Mouse (Mus musculus): ENCODE measurements around the gene Vars. TPM values are rescaled to one million over a fixed set of nuclear protein-coding genes. Genes with fewer than 3 reads are reported as not detected.
"Not testable (repeated sequence)": the region's sequence is repeated elsewhere in the genome, so short reads cannot be mapped to it uniquely, and the experiment has no call there.

Gene Vars
- polyA plus RNA-seq (2016; fragmentation: Nextera tagmentation; extraction: Ambion mirVana), result 169 and 171 TPM in 2 replicates

GRCm38 (mm10) chr17:35000717-35001451 is at the start of gene Vars:
Gene Vars (plus strand): TSS chr17:35000987.
- peaks cover 40% of the 10 kb centered on the region for H3K4me1 ChIP-seq (replicated peaks)

GRCm38 (mm10) chr17:34951636-34952377 is 49.0 kb upstream of the Vars start:
- ATAC-seq (ENCODE audit: insufficient number of reproducible peaks, insufficient read depth, low FRiP score, low TSS enrichment, low read depth), result no peak; the same call in 1 of the 2 replicates
- peaks cover 9% of the 10 kb centered on the region for H3K4me1 ChIP-seq (replicated peaks)
- under 1% methylated on average over 29 of the region's 29 CpGs for WGBS
- H3K9me3 ChIP-seq, result no peaks in the 10 kb centered on the region
- peaks cover 22% of the 10 kb centered on the region for H3K36me3 ChIP-seq
- H3K27me3 ChIP-seq, result peaks cover 18% of the 10 kb centered on the region
- peak overlapping the region; percentile 97 for H3K4me2 ChIP-seq
- H3K4me3 ChIP-seq (replicated peaks), result peak overlapping the region; percentile 97
- peak overlapping the region; percentile 96 for H3K27ac ChIP-seq
- peak overlapping the region; percentile 99 for H3K9ac ChIP-seq (replicated peaks)

More at GRCm38 (mm10) chr17:35000717-35001451, at the start of gene Vars:
- WGBS, result under 1% methylated on average over 77 of the region's 83 CpGs
- Histone ChIP-seq H3K4me3 (replicated peaks) (peak within 1 kb of the TSS; percentile 87), H3K27me3 (no peaks in the 10 kb centered on the region), H3K4me2 (peak within 1 kb of the TSS; percentile 97), H3K9ac (replicated peaks) (peak within 1 kb of the TSS; percentile 95), H3K36me3 (peaks cover 50% of the 10 kb centered on the region), H3K9me3 (no peaks in the 10 kb centered on the region), H3K27ac (peak within 1 kb of the TSS; percentile 98)
- peak; percentile 89 for ATAC-seq (ENCODE audit: insufficient number of reproducible peaks, insufficient read depth, low FRiP score, low TSS enrichment, low read depth)

GRCm38 (mm10) chr17:34952378-34953040 is 48.3 kb upstream of the Vars start:
- Histone ChIP-seq H3K9me3 (no peaks in the 10 kb centered on the region), H3K36me3 (peaks cover 22% of the 10 kb centered on the region), H3K4me1 (replicated peaks) (peaks cover 9% of the 10 kb centered on the region), H3K27ac (peak overlapping the region; percentile 96), H3K4me2 (peak overlapping the region; percentile 97), H3K4me3 (replicated peaks) (peak overlapping the region; percentile 97), H3K27me3 (peaks cover 21% of the 10 kb centered on the region), H3K9ac (replicated peaks) (peak overlapping the region; percentile 99)
- under 1% methylated on average over 23 of the region's 23 CpGs for WGBS
- ATAC-seq (ENCODE audit: insufficient number of reproducible peaks, insufficient read depth, low FRiP score, low TSS enrichment, low read depth), result peak; percentile 77

- H3K27me3 ChIP-seq, result peaks cover 21% of the 10 kb centered on the region
- H3K4me3 ChIP-seq (replicated peaks), result peak overlapping the region; percentile 97; the same call in 1 of the 2 replicates
- H3K4me2 ChIP-seq, result peak overlapping the region; percentile 97; the same call in 1 of the 2 replicates
- H3K36me3 ChIP-seq, result peaks cover 22% of the 10 kb centered on the region
- no peak overlapping the region for H3K9ac ChIP-seq (replicated peaks)
- H3K9me3 ChIP-seq, result no peaks in the 10 kb centered on the region
- peaks cover 9% of the 10 kb centered on the region for H3K4me1 ChIP-seq (replicated peaks)
- no peak overlapping the region for H3K27ac ChIP-seq
- 88% methylated on average over 3 of the region's 3 CpGs for WGBS
- ATAC-seq (ENCODE audit: insufficient number of reproducible peaks, insufficient read depth, low FRiP score, low TSS enrichment, low read depth), result no peak
These were observed 47.5 kb upstream of the Vars start for GRCm38 (mm10) chr17:34953258-34953657.

GRCm38 (mm10) chr17:34953904-34954303 is 46.9 kb upstream of the Vars start:
- Histone ChIP-seq H3K4me2 (no peak overlapping the region), H3K4me3 (replicated peaks) (no peak overlapping the region), H3K27ac (no peak overlapping the region), H3K9ac (replicated peaks) (no peak overlapping the region), H3K9me3 (no peaks in the 10 kb centered on the region), H3K36me3 (peaks cover 22% of the 10 kb centered on the region), H3K4me1 (replicated peaks) (peaks cover 9% of the 10 kb centered on the region), H3K27me3 (peaks cover 21% of the 10 kb centered on the region)
- ATAC-seq (ENCODE audit: insufficient number of reproducible peaks, insufficient read depth, low FRiP score, low TSS enrichment, low read depth), result no peak
- 90% methylated on average over 4 of the region's 4 CpGs for WGBS

GRCm38 (mm10) chr17:34954831-34955230 is 46.0 kb upstream of the Vars start:
- Histone ChIP-seq H3K4me2 (no peak overlapping the region), H3K4me3 (replicated peaks) (no peak overlapping the region), H3K9me3 (no peaks in the 10 kb centered on the region), H3K27ac (no peak overlapping the region), H3K4me1 (replicated peaks) (peaks cover 11% of the 10 kb centered on the region), H3K36me3 (peaks cover 16% of the 10 kb centered on the region), H3K27me3 (peaks cover 21% of the 10 kb centered on the region), H3K9ac (replicated peaks) (0 out of 2 replicates have a peak overlapping the region, but pooled peaks have one; percentile 12)
- ATAC-seq (ENCODE audit: insufficient number of reproducible peaks, insufficient read depth, low FRiP score, low TSS enrichment, low read depth), result no peak
- 70% methylated on average over 4 of the region's 4 CpGs for WGBS

- no peak overlapping the region for H3K4me3 ChIP-seq (replicated peaks)
- WGBS, result 80% methylated on average over 3 of the region's 3 CpGs
These were observed 44.9 kb upstream of the Vars start for GRCm38 (mm10) chr17:34955884-34956283.

GRCm38 (mm10) chr17:34956340-34956739 is 44.4 kb upstream of the Vars start:
- ATAC-seq (ENCODE audit: insufficient number of reproducible peaks, insufficient read depth, low FRiP score, low TSS enrichment, low read depth), result no peak
- Histone ChIP-seq H3K4me1 (replicated peaks) (peaks cover 8% of the 10 kb centered on the region), H3K9me3 (no peaks in the 10 kb centered on the region), H3K36me3 (0 out of 2 replicates have a peak, but pooled peaks cover 3% of the 10 kb centered on the region), H3K9ac (replicated peaks) (no peak overlapping the region), H3K27ac (no peak overlapping the region), H3K4me3 (replicated peaks) (no peak overlapping the region), H3K4me2 (no peak overlapping the region), H3K27me3 (peaks cover 24% of the 10 kb centered on the region)
- WGBS, result 40% methylated on average over 1 of the region's 1 CpGs

More at GRCm38 (mm10) chr17:34955884-34956283, 44.9 kb upstream of the Vars start:
- Histone ChIP-seq H3K4me2 (no peak overlapping the region), H3K27ac (no peak overlapping the region), H3K9me3 (no peaks in the 10 kb centered on the region), H3K9ac (replicated peaks) (0 out of 2 replicates have a peak overlapping the region, but pooled peaks have one; percentile 23), H3K36me3 (peaks cover 6% of the 10 kb centered on the region), H3K4me1 (replicated peaks) (peaks cover 9% of the 10 kb centered on the region), H3K27me3 (peaks cover 21% of the 10 kb centered on the region)
- no peak for ATAC-seq (ENCODE audit: insufficient number of reproducible peaks, insufficient read depth, low FRiP score, low TSS enrichment, low read depth)

GRCm38 (mm10) chr17:34957291-34957690 is 43.5 kb upstream of the Vars start:
- not testable (repeated sequence) for H3K9ac ChIP-seq (replicated peaks); H3K4me3 ChIP-seq (replicated peaks); H3K4me2 ChIP-seq; H3K4me1 ChIP-seq (replicated peaks); H3K36me3 ChIP-seq; H3K27ac ChIP-seq; ATAC-seq (ENCODE audit: insufficient number of reproducible peaks, insufficient read depth, low FRiP score, low TSS enrichment, low read depth); H3K9me3 ChIP-seq
- 15% methylated on average over 38 of the region's 40 CpGs for WGBS
- peaks cover 33% of the 10 kb centered on the region for H3K27me3 ChIP-seq

- WGBS, result 34% methylated on average over 27 of the region's 40 CpGs
- H3K27me3 ChIP-seq, result peaks cover 38% of the 10 kb centered on the region
- H3K27ac ChIP-seq; H3K36me3 ChIP-seq; H3K4me1 ChIP-seq (replicated peaks); H3K9me3 ChIP-seq; ATAC-seq (ENCODE audit: insufficient number of reproducible peaks, insufficient read depth, low FRiP score, low TSS enrichment, low read depth); H3K4me2 ChIP-seq; H3K9ac ChIP-seq (replicated peaks); H3K4me3 ChIP-seq (replicated peaks): not testable (repeated sequence)
These were observed 42.8 kb upstream of the Vars start for GRCm38 (mm10) chr17:34957966-34958365.

GRCm38 (mm10) chr17:34958734-34959129 is 42.1 kb upstream of the Vars start:
- Histone ChIP-seq H3K4me2 (peak overlapping the region; percentile 65), H3K4me3 (replicated peaks) (peak overlapping the region; percentile 55), H3K9ac (replicated peaks) (0 out of 2 replicates have a peak overlapping the region, but pooled peaks have one; percentile 31), H3K27me3 (peaks cover 43% of the 10 kb centered on the region)
- not testable (repeated sequence) for H3K27ac ChIP-seq; H3K4me1 ChIP-seq (replicated peaks); H3K36me3 ChIP-seq; H3K9me3 ChIP-seq
- 1% methylated on average over 31 of the region's 47 CpGs for WGBS
- ATAC-seq (ENCODE audit: insufficient number of reproducible peaks, insufficient read depth, low FRiP score, low TSS enrichment, low read depth), result peak; percentile 22

All from limb, embryonic 12.5 days (tissue).